Mouse (Mus musculus): ENCODE results near the gene Utrn.

DNA sequence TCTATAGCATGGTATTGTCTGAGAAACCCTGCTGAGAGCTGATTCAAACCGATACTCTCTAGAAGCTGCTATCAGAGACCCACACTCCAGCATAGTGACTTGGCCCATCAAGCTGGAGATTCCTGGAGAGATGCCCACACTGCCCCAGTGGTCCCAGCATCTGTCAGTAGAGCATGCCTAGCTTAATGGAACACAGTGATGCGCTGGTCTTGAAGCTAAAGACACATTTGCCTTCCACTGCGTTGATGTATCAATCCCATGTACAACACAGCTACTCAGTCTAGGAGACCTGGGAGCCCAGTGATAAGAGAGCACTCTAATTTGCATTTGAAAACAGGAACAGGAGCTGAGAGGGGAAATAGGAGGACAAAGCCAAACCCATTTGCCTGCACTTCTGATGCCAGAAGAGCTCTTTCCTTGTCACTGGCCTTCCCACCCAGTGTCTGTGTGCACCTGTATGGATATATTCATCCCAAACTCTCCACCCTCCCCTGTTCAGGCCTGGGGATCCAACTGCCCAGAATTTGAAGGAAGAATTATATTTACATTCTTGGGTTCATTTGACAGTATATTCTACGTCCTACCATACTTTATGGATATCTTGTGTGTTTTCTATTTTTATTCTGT is 379.5 kb downstream of the Utrn start:
- TF ChIP-seq POLR2A (IDR thresholded peaks at IDR 0.05; ENCODE audit: borderline replicate concordance, control insufficient read depth, low read depth, low read length) (no peak), CTCF (IDR thresholded peaks at IDR 0.05; ENCODE audit: control insufficient read depth, insufficient read depth, low read length) (no peak)
